Mouse (Mus musculus) thymus, postnatal 14 days (tissue): ENCODE results near the gene Olfr221.

Experiments
- DNase-seq: peaks from one replicate; pipeline ENCODE4 v3.0.0; 2021

The Olfr221 gene

DNA sequence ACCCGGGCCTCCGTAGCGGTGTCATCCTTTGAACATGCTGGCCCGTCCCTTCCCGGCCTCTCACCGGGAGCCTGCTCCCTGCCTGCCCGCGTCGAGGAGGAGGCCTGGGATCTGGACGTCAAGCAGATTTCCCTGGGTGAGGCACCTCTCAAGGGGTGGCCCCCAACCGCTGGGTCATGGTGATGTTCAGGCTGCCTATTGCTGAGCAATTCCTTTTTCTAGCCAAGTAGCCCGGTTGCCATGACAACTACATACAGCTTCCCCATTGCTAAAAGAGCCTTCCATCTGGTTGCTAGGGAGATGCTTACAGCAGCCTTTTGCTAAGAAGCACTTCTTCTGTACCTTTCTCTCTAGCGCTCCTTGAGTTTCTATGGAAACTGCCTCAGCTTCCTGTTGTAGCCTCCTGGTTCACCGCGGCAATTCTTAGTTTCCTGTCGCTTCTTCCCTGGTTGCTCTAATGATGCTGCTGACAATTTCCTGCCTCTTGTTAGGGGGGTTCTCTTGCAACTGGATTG lies 38.2 kb downstream of the Olfr221 start:
- peak; percentile 56 for DNase-seq

- no peak for DNase-seq
These were observed 44.8 kb downstream of the Olfr221 start for GRCm38 (mm10) chr14:51997483-51997882.

DNA sequence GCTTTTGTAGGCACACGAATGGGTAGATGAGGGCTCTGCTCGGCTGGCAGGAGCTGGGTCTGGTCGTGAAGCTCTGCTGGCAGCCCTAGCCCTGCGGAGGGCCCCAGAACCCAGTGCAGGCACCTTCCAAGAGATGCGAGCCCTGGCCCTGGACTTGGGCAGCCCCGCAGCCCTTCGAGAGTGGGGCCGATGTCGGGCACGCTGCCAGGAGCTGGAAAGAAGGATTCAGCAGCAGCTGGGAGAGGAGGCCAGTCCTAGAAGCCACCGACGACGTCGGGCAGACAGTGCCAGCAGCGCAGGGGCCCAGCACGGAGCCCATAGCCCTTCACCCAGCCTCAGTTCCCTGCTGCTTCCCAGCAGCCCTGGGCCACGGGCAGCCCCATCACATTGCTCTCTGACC lies 45.4 kb downstream of the Olfr221 start:
- DNase-seq, result no peak

- no peak for DNase-seq
These were observed 45.9 kb downstream of the Olfr221 start for GRCm38 (mm10) chr14:51996231-51996841.

GRCm38 (mm10) chr14:51995219-51995871 lies 46.9 kb downstream of the Olfr221 start:
- no peak for DNase-seq

GRCm38 (mm10) chr14:51994453-51994852 lies 47.8 kb downstream of the Olfr221 start:
- DNase-seq, result no peak

GRCm38 (mm10) chr14:51989461-51989970 lies 52.7 kb downstream of the Olfr221 start:
- no peak for DNase-seq

- no peak for DNase-seq
These were observed 53.5 kb downstream of the Olfr221 start for GRCm38 (mm10) chr14:51988731-51989130.

GRCm38 (mm10) chr14:51987177-51987576 lies 55.1 kb downstream of the Olfr221 start:
- no peak for DNase-seq

GRCm38 (mm10) chr14:51986153-51986505 lies 56.1 kb downstream of the Olfr221 start:
- no peak for DNase-seq

GRCm38 (mm10) chr14:51985301-51986152 lies 56.7 kb downstream of the Olfr221 start:
- peak; percentile 51 for DNase-seq

DNA sequence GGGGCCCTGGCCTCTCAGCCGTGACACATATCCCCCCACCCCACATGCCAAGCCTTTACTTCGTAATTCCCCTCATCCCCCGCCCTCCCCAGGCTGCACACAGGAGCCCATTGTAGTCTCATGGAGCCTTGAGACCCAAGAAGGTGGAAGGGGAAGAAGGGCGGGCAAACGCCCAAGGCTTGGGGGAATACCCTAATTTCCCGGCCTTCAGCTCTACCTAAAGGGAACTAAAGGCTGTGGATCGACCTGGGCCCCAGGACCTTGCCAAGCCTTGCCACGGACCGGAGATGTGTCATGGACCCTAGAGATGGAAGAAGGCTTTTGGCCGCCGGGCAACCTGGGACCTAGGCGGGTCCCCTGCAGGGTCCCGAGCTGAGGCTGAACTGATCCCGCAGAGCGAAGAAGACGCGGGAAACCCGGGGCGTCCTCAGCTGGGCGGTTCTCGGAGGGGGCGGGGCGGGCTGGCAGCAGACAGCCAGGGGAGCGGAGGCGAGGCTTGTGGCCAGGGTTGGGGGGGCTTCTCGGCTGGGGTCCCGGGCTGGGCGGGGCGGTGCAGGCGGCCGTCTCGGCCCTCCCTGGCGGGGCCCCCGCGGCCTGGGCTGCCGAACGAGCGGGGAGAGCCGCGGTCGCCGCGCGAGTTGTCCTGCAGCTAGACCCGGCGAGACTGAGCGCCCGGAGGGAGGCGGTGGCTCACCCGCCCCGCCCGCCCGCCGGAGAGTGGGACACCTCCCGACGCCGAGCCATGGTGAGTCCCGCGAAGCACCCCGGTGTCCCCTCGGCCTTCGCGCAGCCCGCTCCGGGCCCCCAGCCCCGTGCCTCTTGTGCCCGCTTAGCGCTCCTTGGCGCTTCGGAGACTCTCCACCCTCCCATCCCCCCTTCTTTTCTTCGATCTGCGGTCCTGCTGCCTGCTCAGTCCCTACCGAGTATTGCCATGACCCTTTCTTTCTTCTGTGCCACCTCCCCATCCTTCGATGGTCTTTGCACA lies 57.7 kb downstream of the Olfr221 start, which contains the start of gene Arhgef40:
Gene Arhgef40 (plus strand): TSS at position 473 of the 985 bp plus-strand sequence.
- peak; percentile 74 for DNase-seq
